Mouse (Mus musculus) forebrain, embryonic 10.5 days (tissue): ENCODE results near the gene Mkrn2. TPM values are rescaled to one million over a fixed set of nuclear protein-coding genes. Genes with fewer than 3 reads are reported as not detected.
"Not testable (repeated sequence)": the region's sequence is repeated elsewhere in the genome, so short reads cannot be mapped to it uniquely, and the experiment has no call there.

Source experiments
- DNase-seq: peaks from one replicate; pipeline ENCODE4 v3.0.0-alpha.2; 2017; ENCODE audit warnings: low spot score; ENCODE audit errors: extremely low spot score
- H3K27ac ChIP-seq: fragments of 300-500 bp; sonication (generic); 2 replicates; pipeline ENCODE4 v1.5.1; 2016; ENCODE audit warnings: mild to moderate bottlenecking
- H3K27me3 ChIP-seq: fragments of 300-500 bp; sonication (generic); 2 replicates; pipeline ENCODE4 v1.6.1; 2016; ENCODE audit warnings: mild to moderate bottlenecking; ENCODE audit not compliant: poor library complexity, severe bottlenecking
- H3K36me3 ChIP-seq: fragments of 300-500 bp; sonication (generic); replicated peaks from 2 replicates; pipeline ENCODE4 v1.6.1; 2016; ENCODE audit warnings: mild to moderate bottlenecking, moderate library complexity
- H3K4me1 ChIP-seq: fragments of 300-500 bp; sonication (generic); 2 replicates; pipeline ENCODE4 v1.6.1; 2016
- H3K4me3 ChIP-seq: fragments of 300-500 bp; sonication (generic); 2 replicates; pipeline ENCODE4 v1.5.1; 2016; ENCODE audit warnings: mild to moderate bottlenecking, moderate library complexity
- H3K9me3 ChIP-seq: fragments of 300-500 bp; sonication (generic); 2 replicates; pipeline ENCODE4 v1.6.1; 2016; ENCODE audit warnings: mild to moderate bottlenecking, moderate library complexity
- WGBS: fragments of 180-500 bp; shearing (Covaris S2); methylation state at CpG from one replicate; pipeline ENCODE4 v1.1.7; 2016; 5-methylcytosine and 5-hydroxymethylcytosine counted together
- polyA plus RNA-seq: library from polyadenylated mRNA; unstranded; fragments of >200 nt; fragmentation: Nextera tagmentation; extraction: Ambion mirVana; gene quantifications from 2 replicates; pipeline ENCODE4 v1.2.1, GENCODE M21; 2016

The Mkrn2 gene
- polyA plus RNA-seq, 1 experiment from 2014 or later: 29.3 TPM

DNA sequence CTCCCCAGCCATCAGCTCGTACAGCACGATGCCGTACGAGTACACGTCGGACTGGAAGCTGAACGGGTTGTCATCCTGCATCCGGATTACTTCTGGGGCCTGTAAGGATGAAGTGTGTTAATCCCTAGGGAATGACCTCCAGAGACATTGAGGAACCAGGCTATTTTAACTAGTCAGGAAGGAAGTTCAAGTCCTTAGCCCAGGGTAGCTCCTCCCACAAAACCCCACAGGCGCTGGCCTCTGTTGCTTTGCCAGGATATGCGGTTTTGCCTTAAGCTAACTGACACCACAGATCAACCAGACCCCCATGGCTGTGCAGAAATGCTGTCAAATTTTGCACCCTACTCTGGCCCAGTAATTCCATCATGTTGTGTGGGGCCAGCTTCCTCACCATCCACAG, 18.1 kb downstream of the Mkrn2 start:
- no peak for DNase-seq
- Histone ChIP-seq H3K4me1 (no peaks in the 10 kb centered on the region), H3K4me3 (no peak overlapping the region), H3K9me3 (no peaks in the 10 kb centered on the region), H3K27ac (no peak overlapping the region), H3K27me3 (no peaks in the 10 kb centered on the region), H3K36me3 (peaks cover 100% of the 10 kb centered on the region)
- WGBS: 89% methylated on average over 10 of the region's 10 CpGs

DNA sequence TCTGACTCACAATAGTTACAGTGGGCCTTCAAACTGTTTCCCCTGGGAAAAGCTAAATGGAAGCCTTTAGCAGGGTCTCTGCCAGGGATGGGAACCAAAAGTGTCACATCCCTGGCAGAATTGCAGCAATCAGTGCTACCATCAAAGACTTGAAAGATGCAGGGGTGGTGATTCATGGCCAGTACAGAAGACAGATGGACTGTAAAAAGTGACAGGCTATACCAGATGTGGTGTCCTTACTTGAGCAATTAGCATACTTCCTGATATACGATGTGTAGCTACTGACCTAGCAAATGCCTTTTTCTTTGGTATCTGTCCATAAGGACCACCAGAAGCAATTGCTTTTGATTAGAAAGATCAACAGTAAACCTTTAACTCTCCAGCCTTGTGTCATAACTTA, 19.2 kb downstream of the Mkrn2 start:
- H3K4me3 ChIP-seq: no peak overlapping the region
- no peaks in the 10 kb centered on the region for H3K27me3 ChIP-seq
- H3K9me3 ChIP-seq: no peaks in the 10 kb centered on the region
- no peak for DNase-seq
- 89% methylated on average over 1 of the region's 1 CpGs for WGBS
- peaks cover 100% of the 10 kb centered on the region for H3K36me3 ChIP-seq
- no peak overlapping the region for H3K27ac ChIP-seq
- no peaks in the 10 kb centered on the region for H3K4me1 ChIP-seq

GRCm38 (mm10) chr6:115626121-115626520, 24.4 kb downstream of the Mkrn2 start:
- H3K27ac ChIP-seq: no peak overlapping the region
- peaks cover 100% of the 10 kb centered on the region for H3K36me3 ChIP-seq
- WGBS: 90% methylated on average over 5 of the region's 5 CpGs
- no peaks in the 10 kb centered on the region for H3K4me1 ChIP-seq
- no peaks in the 10 kb centered on the region for H3K27me3 ChIP-seq
- no peak for DNase-seq
- H3K4me3 ChIP-seq: no peak overlapping the region
- H3K9me3 ChIP-seq: no peaks in the 10 kb centered on the region

DNA sequence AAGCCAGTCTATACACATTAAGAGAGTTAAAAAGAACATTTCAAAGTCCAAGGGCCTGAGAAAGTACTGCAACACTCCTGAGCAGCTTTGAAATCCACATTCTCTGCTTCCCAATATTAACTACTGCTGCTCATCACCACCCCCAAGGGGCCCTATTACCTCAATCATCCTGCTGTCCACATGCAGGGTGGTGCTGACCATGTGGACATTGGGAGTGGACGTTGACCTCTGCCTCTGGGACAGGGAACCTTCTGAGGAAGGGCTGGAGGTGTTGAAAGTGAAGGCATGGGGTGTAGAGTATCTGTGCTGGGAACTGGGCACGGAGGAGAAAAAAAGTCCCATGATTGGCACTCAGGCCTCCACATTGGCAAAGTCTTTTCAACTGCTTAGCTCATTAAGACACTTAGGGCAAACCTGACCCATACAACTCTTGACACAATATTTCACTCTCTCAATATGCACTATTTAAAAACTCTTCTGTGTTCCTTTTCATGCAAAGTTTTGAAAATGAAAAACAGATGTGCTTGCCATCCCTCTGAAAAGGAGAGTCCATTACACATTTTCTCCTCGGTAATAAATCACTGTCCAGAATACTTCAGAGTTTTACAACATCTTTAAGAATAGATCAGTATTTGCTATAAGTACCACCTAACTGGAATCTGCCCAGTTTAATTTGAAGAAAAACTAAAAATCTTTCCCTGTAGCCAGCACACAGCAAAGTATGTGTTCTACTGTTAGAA, 29.5 kb downstream of the Mkrn2 start:
- no peaks in the 10 kb centered on the region for H3K4me1 ChIP-seq
- no peaks in the 10 kb centered on the region for H3K9me3 ChIP-seq
- no peak for DNase-seq
- no peaks in the 10 kb centered on the region for H3K27me3 ChIP-seq
- no peak overlapping the region for H3K27ac ChIP-seq
- no peak overlapping the region for H3K4me3 ChIP-seq
- 87% methylated on average over 3 of the region's 3 CpGs for WGBS
- H3K36me3 ChIP-seq: peaks cover 100% of the 10 kb centered on the region

- Histone ChIP-seq H3K27ac (no peak overlapping the region), H3K4me1 (no peaks in the 10 kb centered on the region), H3K4me3 (no peak overlapping the region), H3K27me3 (no peaks in the 10 kb centered on the region), H3K36me3 (peaks cover 99% of the 10 kb centered on the region), H3K9me3 (no peaks in the 10 kb centered on the region)
- no peak for DNase-seq
- WGBS: 97% methylated on average over 2 of the region's 2 CpGs
These were observed 32.3 kb downstream of the Mkrn2 start for GRCm38 (mm10) chr6:115634015-115634414.

DNA sequence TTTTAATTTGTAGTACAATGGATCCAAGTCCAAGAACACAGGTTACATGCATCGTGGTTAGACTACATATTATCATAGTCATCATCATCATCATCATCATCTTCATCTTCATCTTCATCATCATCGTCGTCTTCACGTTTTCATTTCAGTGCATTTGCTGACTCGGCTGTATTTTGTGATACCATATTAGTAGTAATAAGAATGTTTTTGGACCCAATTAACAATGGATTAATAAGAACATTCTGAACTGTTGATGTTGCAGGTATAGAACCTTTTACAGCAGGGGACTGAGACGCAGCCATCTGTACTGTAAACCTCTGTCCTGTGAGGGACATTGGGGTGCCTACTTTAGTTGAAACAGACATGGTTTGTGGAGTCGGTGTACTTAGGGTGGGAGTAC, 36.5 kb downstream of the Mkrn2 start:
- not testable (repeated sequence) for DNase-seq, H3K27me3 ChIP-seq, H3K9me3 ChIP-seq, H3K4me3 ChIP-seq, H3K27ac ChIP-seq, H3K4me1 ChIP-seq
- peaks cover 92% of the 10 kb centered on the region for H3K36me3 ChIP-seq
- WGBS: 96% methylated on average over 7 of the region's 7 CpGs

DNA sequence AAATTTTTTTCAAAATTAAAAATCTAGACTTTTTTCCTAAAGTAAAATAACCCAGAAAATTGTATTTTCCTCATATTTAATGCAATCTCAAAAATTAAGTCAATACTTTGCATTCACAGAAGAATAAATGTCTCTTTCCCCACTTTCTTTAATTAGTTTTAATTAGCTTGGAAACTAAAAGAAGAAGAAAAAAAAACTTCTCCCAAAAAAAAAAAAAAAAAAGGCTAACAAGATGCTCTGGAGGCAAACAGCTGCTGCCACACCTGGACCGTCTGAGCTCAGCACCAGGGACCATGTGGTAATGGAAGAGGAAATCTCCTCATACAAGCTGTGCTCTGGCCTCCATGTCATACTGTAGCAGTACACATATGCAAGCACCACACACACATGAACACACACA, 41.6 kb downstream of the Mkrn2 start:
- H3K4me1 ChIP-seq: 0 out of 2 replicates have a peak, but pooled peaks cover 4% of the 10 kb centered on the region
- DNase-seq: no peak
- WGBS: 83% methylated on average over 1 of the region's 1 CpGs
- no peaks in the 10 kb centered on the region for H3K9me3 ChIP-seq
- no peak overlapping the region for H3K27ac ChIP-seq
- no peaks in the 10 kb centered on the region for H3K27me3 ChIP-seq
- H3K4me3 ChIP-seq: no peak overlapping the region
- H3K36me3 ChIP-seq: peaks cover 52% of the 10 kb centered on the region

GRCm38 (mm10) chr6:115649792-115650365, 48.2 kb downstream of the Mkrn2 start:
- H3K4me3 ChIP-seq: no peak overlapping the region
- no peak overlapping the region for H3K27ac ChIP-seq
- H3K4me1 ChIP-seq: peaks cover 33% of the 10 kb centered on the region
- no peaks in the 10 kb centered on the region for H3K9me3 ChIP-seq
- H3K27me3 ChIP-seq: no peaks in the 10 kb centered on the region
- no peak for DNase-seq
- 74% methylated on average over 1 of the region's 1 CpGs for WGBS
- peaks cover 5% of the 10 kb centered on the region; the same call in 1 of the 2 replicates for H3K36me3 ChIP-seq

- Histone ChIP-seq H3K27me3 (no peaks in the 10 kb centered on the region), H3K27ac (no peak overlapping the region), H3K36me3 (peaks cover 5% of the 10 kb centered on the region; the same call in 1 of the 2 replicates), H3K4me1 (peaks cover 33% of the 10 kb centered on the region), H3K4me3 (no peak overlapping the region), H3K9me3 (no peaks in the 10 kb centered on the region)
- 57% methylated on average over 5 of the region's 5 CpGs for WGBS
- no peak for DNase-seq
These were observed 49.0 kb downstream of the Mkrn2 start for GRCm38 (mm10) chr6:115650476-115651427.

GRCm38 (mm10) chr6:115651719-115652118, 50.0 kb downstream of the Mkrn2 start:
- H3K4me3 ChIP-seq: no peak overlapping the region
- H3K36me3 ChIP-seq: peaks cover 5% of the 10 kb centered on the region; the same call in 1 of the 2 replicates
- no peaks in the 10 kb centered on the region for H3K27me3 ChIP-seq
- DNase-seq: no peak
- H3K9me3 ChIP-seq: no peaks in the 10 kb centered on the region
- peaks cover 33% of the 10 kb centered on the region for H3K4me1 ChIP-seq
- no peak overlapping the region for H3K27ac ChIP-seq

DNA sequence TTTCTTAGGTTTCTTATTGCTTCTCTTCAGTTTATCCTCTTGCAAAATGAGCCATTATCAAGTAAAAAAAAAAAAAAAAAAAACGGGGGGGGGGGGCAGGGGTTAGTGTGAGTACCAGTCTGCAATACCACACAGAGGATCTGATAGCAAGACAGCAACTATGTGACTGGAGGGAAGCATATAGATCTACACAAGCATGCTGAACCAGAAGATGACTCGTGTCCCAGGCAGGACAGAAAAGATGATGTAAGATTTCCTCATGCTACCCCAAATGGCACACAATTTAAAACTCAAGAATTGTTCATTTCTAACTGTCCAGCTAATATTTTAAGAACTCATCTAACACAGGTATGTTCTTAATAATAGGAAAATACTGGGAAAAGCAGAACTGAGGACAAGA, 52.2 kb downstream of the Mkrn2 start:
- Histone ChIP-seq H3K27me3 (no peaks in the 10 kb centered on the region), H3K27ac (no peak overlapping the region), H3K36me3 (peaks cover 5% of the 10 kb centered on the region), H3K4me1 (peaks cover 33% of the 10 kb centered on the region), H3K9me3 (no peaks in the 10 kb centered on the region), H3K4me3 (no peak overlapping the region)
- 65% methylated on average over 2 of the region's 2 CpGs for WGBS
- no peak for DNase-seq

- Histone ChIP-seq H3K27me3 (no peaks in the 10 kb centered on the region), H3K4me1 (peaks cover 6% of the 10 kb centered on the region; the same call in 1 of the 2 replicates), H3K4me3 (no peak overlapping the region), H3K36me3 (peaks cover 30% of the 10 kb centered on the region), H3K9me3 (no peaks in the 10 kb centered on the region), H3K27ac (no peak overlapping the region)
- DNase-seq: no peak
These were observed 57.1 kb downstream of the Mkrn2 start for GRCm38 (mm10) chr6:115658802-115659201.

GRCm38 (mm10) chr6:115664268-115664667, 62.6 kb downstream of the Mkrn2 start:
- 87% methylated on average over 3 of the region's 3 CpGs for WGBS
- Histone ChIP-seq H3K36me3 (peaks cover 48% of the 10 kb centered on the region), H3K27ac (no peak overlapping the region), H3K27me3 (no peaks in the 10 kb centered on the region), H3K4me1 (0 out of 2 replicates have a peak, but pooled peaks cover 3% of the 10 kb centered on the region), H3K4me3 (no peak overlapping the region), H3K9me3 (no peaks in the 10 kb centered on the region)
- no peak for DNase-seq
